Mouse (Mus musculus): ENCODE measurements around the gene Cfap100.

Cfap100 gene

DNA sequence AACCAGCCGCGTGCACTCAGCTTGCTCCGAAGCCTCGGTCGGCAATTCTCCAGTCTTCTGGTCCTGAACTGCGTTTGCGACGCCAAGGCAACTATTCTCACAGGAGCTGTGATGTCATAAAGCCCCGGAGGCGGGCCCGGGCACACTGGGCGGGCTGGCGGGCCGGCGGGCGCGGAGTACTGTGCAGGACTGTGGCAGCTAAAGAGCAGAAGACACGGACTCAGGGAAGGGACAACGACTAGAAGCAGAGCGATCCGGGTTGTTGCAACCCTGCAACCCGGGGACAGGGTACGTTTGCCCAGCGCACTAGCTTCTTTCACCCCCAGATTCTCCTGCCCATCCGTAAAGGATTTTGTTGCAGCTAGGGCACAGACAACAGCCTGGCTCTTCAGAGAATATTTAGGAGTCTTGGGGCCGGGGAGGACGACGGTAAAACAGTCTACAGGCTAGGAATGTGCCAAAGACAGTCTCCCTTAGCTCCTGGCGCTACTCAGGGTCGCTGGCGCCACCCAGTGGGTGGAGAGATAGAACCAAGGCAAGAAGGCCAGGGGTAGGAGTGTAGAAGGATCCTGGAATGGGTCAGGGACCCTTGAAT is at the start of gene Cfap100:
Gene Cfap100 (minus strand): TSS at position 418 of the 595 bp plus-strand sequence.
- peak; percentile 71 for DNase-seq (ENCODE audit: low spot score in 2 of 2)

DNA sequence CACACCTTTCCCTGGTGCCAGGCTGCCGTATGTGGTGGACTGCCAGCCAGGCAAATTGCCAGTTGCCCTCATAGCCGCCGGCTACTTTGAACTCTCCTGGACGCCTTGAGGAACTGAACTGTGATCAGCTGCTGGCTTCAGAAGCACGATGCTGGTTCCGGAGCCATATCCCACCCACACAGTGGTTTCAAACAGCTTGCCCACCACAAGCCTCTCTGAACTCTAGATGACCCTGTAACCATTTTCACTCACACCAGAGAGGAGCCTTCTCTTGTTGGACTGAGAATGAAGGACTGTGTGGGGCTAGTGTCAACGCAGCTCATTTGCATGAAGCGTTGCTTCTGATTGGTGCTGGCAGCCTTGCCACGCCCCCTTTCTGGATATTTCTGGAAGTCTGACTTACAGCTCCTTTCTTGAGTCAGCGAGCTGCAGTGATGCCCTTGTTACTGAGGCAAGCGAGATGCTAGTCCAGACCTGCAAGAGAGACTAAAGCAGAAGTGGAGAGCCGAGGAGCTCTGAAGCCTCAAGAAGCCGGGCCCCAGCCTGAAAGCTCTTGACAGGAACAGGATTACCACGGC is 48.4 kb upstream of the Cfap100 start:
- DNase-seq (ENCODE audit: low spot score in 2 of 2): no peak

DNA sequence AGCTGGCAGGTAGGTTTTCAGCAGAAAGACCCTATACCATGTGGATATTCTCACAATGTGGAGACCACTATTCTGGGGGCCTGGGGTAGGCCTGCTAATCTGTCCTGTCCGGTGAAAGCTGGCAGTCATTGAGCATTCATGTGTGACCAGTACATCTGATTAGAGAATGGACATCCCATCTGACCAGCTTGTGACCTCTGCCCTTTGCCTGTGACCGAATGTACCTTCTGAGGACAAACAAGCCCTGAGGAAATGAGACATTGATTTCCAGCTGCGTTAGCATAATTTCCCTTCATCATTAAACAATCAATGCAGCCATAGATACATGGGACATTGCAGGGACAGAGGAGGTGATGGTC is 47.2 kb upstream of the Cfap100 start:
- no peak for DNase-seq (ENCODE audit: low spot score in 2 of 2)

- DNase-seq (ENCODE audit: low spot score in 2 of 2): no peak
Measured at GRCm38 (mm10) chr6:90475176-90475853, 46.7 kb upstream of the Cfap100 start.

- DNase-seq (ENCODE audit: low spot score in 2 of 2): no peak
Measured at GRCm38 (mm10) chr6:90474361-90474750, 45.8 kb upstream of the Cfap100 start.

DNA sequence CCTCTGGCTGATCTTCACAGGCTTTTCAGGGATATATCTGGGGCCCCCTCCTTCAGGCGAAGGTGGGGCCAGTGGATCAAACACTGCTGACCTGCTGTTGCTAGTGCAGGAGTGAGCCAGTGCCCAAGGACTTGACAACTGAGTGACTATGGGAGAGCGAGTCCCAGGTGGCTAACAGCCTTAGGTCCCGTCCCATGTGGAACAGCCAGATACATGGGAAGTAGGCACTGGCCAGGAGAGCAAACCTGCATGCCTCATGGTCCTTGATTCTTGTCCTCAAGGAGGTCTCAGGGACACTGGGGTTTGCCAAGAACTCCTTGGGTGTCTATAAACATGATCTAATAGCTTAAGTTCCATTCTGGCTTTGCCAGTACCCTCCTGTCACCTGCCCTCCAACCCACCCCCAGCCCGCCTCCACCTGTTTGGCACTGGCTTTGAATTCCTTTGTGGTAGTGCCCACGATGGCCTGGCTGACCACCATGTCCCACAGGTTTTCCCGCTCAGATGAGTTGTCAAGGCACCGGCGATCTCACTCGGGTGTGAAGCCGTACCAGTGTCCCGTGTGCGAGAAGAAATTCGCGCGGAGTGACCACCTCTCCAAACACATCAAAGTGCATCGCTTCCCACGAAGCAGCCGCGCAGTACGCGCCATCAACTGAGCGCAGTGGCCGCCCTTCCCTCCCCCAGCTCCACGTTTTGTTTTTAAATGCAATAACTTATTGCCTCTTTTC is 45.2 kb upstream of the Cfap100 start:
- no peak for DNase-seq (ENCODE audit: low spot score in 2 of 2)

- no peak for DNase-seq (ENCODE audit: low spot score in 2 of 2)
Measured at GRCm38 (mm10) chr6:90472697-90473096, 44.1 kb upstream of the Cfap100 start.

GRCm38 (mm10) chr6:90472079-90472478 is 43.5 kb upstream of the Cfap100 start:
- DNase-seq (ENCODE audit: low spot score in 2 of 2): no peak

GRCm38 (mm10) chr6:90470947-90471541 is 42.4 kb upstream of the Cfap100 start:
- DNase-seq (ENCODE audit: low spot score in 2 of 2): peak; percentile 58 to 63

DNA sequence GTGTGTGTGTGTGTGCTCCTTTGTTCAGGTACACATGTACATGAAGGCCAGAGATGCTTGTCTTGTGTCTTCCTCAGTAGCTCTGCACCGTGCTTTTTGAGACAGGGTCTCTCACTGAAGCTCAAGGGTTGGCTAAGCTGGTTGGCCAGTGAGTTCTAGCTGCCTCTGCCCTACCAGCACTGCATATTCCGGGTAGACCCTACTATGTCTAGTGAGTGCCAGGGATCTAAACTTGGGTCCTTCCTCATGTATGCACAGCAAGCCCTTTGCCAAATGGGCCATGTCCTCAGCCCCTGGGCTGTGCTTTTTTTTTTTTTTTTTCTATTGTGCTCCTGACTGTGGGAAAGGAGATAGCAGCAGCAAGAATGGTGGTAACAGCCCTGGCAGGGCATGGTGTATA is 41.7 kb upstream of the Cfap100 start:
- no peak for DNase-seq (ENCODE audit: low spot score in 2 of 2)

GRCm38 (mm10) chr6:90469041-90469440 is 40.4 kb upstream of the Cfap100 start:
- no peak for DNase-seq (ENCODE audit: low spot score in 2 of 2)

DNA sequence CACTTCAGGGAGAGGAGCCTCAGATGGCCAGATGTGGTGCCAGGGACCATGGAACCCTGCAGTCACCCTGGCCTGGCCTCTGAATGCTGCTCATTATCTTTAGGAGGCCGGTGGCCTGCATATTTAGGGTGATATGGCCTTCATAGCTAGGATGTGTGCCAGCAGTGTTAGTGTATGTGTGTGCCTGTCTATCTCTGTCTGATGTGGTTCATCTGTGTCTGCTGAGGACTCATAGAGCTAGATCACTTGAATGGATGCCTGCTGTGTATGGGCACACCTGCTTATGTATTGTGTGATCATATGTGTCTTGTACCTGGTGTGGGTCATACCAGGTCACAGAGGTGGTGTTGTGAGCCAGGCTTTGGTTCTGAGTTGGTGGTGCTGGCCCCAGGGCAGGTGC is 39.6 kb upstream of the Cfap100 start:
- DNase-seq (ENCODE audit: low spot score in 2 of 2): no peak

GRCm38 (mm10) chr6:90466847-90467410 is 38.3 kb upstream of the Cfap100 start:
- DNase-seq (ENCODE audit: low spot score in 2 of 2): no peak

GRCm38 (mm10) chr6:90466079-90466478 is 37.5 kb upstream of the Cfap100 start:
- no peak for DNase-seq (ENCODE audit: low spot score in 2 of 2)

DNA sequence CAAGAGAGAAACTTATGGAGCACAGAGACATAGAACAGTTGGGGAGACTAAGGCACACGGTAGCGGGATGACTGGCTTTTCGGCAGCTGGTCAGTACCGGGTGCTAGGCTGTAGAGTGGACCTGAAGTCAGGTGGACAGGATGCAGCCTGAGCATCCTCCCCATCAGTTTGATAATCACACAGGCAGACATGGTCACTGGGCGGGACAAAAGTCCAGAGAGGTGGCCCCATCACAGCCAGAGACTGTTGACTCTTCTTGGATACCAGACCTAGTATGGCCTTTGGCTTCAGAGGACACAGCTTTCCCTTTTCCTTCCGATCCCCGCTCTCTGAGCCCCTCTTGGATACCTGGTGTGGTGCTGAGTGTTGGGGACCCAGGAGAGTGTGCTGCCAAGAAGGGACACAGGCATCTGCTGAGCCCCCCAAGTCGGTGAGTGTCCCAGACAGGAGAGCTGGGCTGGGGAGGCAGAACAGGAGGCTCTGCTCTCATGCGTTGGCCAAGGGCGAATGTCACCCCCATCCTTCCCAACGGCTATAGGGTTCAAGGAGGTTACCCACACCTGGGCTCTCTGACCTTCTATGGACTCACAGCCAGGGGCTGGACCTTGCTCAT is 36.5 kb upstream of the Cfap100 start:
- DNase-seq (ENCODE audit: low spot score in 2 of 2): no peak

DNA sequence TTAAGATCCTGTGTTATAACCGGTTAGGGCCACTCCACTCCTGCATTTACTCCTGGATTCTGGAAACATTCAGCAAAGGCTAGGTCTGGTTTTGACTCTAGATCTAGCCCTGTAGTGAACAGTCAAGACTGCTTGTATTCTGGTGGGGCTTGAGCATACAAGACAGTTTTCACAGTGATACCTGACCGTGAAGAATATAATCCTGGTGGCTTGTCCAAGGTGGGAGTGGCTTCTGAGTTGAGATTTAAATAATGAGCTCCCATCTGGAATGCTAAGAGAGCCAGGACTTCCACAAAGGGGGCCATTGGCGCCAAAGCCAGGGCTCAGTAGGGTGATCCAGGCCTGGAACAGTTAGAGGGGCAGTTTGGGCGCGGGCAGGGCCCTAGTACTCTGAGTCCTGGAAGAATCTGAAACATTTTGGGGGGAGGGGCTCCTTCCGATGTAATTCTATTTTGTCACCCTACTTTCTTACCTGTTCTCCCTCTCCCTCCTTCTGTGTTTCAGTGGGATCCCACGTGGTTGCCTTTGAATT is 35.4 kb upstream of the Cfap100 start:
- no peak for DNase-seq (ENCODE audit: low spot score in 2 of 2)

GRCm38 (mm10) chr6:90463228-90463862 is 34.7 kb upstream of the Cfap100 start:
- DNase-seq (ENCODE audit: low spot score in 2 of 2): peak; percentile 86 to 87

DNA sequence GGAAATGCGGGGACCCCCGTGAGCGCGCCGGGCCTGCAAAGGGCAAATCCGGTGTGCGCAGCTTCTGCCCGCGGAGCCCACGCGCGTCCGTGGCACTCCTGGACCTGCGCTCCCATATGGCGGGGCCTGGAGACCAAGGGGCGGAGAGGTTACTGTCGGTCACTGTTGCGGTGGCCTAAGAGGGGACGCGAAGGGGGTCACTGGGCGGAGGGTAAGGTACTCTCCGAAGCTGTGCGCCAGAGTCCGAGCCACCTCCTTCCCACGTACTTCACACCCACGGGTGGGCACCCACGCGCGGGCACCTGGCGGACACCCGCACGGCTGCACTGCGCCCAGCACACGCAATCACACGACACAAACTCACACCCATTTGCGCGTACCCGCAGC is 34.2 kb upstream of the Cfap100 start:
- peak; percentile 26 to 40 for DNase-seq (ENCODE audit: low spot score in 2 of 2)

DNA sequence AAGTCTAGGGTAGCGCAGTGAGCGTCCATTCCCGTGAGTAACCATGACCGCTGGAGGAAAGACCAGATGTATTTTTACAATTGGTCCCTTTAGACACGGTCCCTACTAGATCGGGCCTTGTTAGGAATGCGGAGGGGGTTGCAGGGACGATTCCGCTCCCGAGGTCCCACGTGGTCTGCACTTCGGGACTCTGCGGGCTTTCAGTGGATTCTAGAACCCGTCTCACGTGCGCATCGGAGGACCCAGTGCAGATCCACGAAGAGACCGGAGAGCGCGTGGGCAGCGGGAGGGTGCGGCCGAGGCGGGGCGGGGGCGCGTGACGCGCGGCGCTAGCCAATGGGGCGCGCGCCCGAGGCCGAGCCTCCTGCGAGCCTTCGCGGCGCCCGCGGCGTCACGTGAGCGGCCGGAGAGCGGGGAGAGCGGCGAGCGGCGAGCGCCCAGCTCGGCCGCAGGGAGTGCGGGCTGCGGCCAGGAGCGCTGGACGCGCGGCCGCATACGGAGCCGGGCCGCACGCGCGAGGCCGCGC is 33.6 kb upstream of the Cfap100 start, which contains the start of gene Klf15:
Gene Klf15 (plus strand): TSS at position 396 of the 526 bp plus-strand sequence.
- DNase-seq (ENCODE audit: low spot score in 2 of 2): peak; percentile 83 to 90

- no peak for DNase-seq (ENCODE audit: low spot score in 2 of 2)
Measured at GRCm38 (mm10) chr6:90461771-90462170, 33.2 kb upstream of the Cfap100 start.

All from right cerebral cortex, postnatal 36 days (tissue).